Mouse (Mus musculus): ENCODE measurements around the gene Krt9.

- TF ChIP-seq CTCF (IDR thresholded peaks at IDR 0.05; ENCODE audit: low read depth, low read length): no peak
- no peak for TF ChIP-seq POLR2A (IDR thresholded peaks at IDR 0.05; ENCODE audit: borderline replicate concordance, low read depth, low read length)
Observed at GRCm38 (mm10) chr11:100138809-100139208, 54.2 kb downstream of the Krt9 start.
